Mouse (Mus musculus): ENCODE measurements at regions not wholly inside any gene's neighbourhood (a gene's known extent, or its start where the extent isn't known, plus 50 kb on each side); places are given as distances from the start of the nearest gene placed in this dataset.
A peak's percentile ranks its signal among the peaks of the same experiment; 100 is the strongest.
"Not testable (repeated sequence)": the region's sequence is repeated elsewhere in the genome, so short reads cannot be mapped to it uniquely, and the experiment has no call there.

- ATAC-seq; H3K9ac ChIP-seq; H3K4me3 ChIP-seq (replicated peaks); H3K36me3 ChIP-seq; H3K27me3 ChIP-seq (replicated peaks); H3K4me2 ChIP-seq (replicated peaks); H3K4me1 ChIP-seq (replicated peaks); H3K27ac ChIP-seq; H3K9me3 ChIP-seq: not testable (repeated sequence)
- 23% methylated on average over 2 of the region's 2 CpGs for WGBS
These were observed 78.5 kb downstream of the 1700010I14Rik start for GRCm38 (mm10) chr17:9066633-9067032.

- H3K27me3 ChIP-seq (replicated peaks) = no peaks in the 10 kb centered on the region
- H3K4me2 ChIP-seq (replicated peaks) = no peak overlapping the region
- no peaks in the 10 kb centered on the region for H3K36me3 ChIP-seq
- no peak overlapping the region for H3K27ac ChIP-seq
- no peaks in the 10 kb centered on the region for H3K4me1 ChIP-seq (replicated peaks)
- 74% methylated on average over 5 of the region's 5 CpGs for WGBS
- H3K9ac ChIP-seq = no peak overlapping the region
- no peaks in the 10 kb centered on the region for H3K9me3 ChIP-seq
- no peak overlapping the region for H3K4me3 ChIP-seq (replicated peaks)
- no peak for ATAC-seq
These were observed 80.9 kb downstream of the 1700010I14Rik start for GRCm38 (mm10) chr17:9068859-9069602.

- WGBS = 91% methylated on average over 5 of the region's 5 CpGs
- no peaks in the 10 kb centered on the region for H3K4me1 ChIP-seq (replicated peaks)
- no peaks in the 10 kb centered on the region for H3K27me3 ChIP-seq (replicated peaks)
- no peaks in the 10 kb centered on the region for H3K36me3 ChIP-seq
- no peak for ATAC-seq
- no peak overlapping the region for H3K9ac ChIP-seq
- H3K9me3 ChIP-seq = no peaks in the 10 kb centered on the region; the same call in 1 of the 2 replicates
- H3K27ac ChIP-seq = no peak overlapping the region
- no peak overlapping the region for H3K4me2 ChIP-seq (replicated peaks)
- no peak overlapping the region for H3K4me3 ChIP-seq (replicated peaks)
These were observed 95.5 kb downstream of the 1700010I14Rik start for GRCm38 (mm10) chr17:9083629-9084028.

- no peaks in the 10 kb centered on the region for H3K36me3 ChIP-seq
- H3K9ac ChIP-seq = no peak overlapping the region
- WGBS = 60% methylated on average over 8 of the region's 8 CpGs
- no peak overlapping the region for H3K27ac ChIP-seq
- no peaks in the 10 kb centered on the region for H3K9me3 ChIP-seq
- no peak overlapping the region for H3K4me2 ChIP-seq (replicated peaks)
- ATAC-seq = no peak
- no peaks in the 10 kb centered on the region for H3K4me1 ChIP-seq (replicated peaks)
- no peak overlapping the region for H3K4me3 ChIP-seq (replicated peaks)
- H3K27me3 ChIP-seq (replicated peaks) = no peaks in the 10 kb centered on the region
These were observed 139.7 kb downstream of the 1700010I14Rik start for GRCm38 (mm10) chr17:9127866-9128265.

- no peaks in the 10 kb centered on the region for H3K27me3 ChIP-seq (replicated peaks)
- H3K4me1 ChIP-seq (replicated peaks) = no peaks in the 10 kb centered on the region
- no peak for ATAC-seq
- H3K27ac ChIP-seq = no peak overlapping the region
- H3K4me3 ChIP-seq (replicated peaks) = no peak overlapping the region
- no peaks in the 10 kb centered on the region for H3K9me3 ChIP-seq
- H3K4me2 ChIP-seq (replicated peaks) = no peak overlapping the region
- WGBS = 58% methylated on average over 6 of the region's 6 CpGs
- no peaks in the 10 kb centered on the region for H3K36me3 ChIP-seq
- no peak overlapping the region for H3K9ac ChIP-seq
These were observed 157.6 kb downstream of the 1700010I14Rik start for GRCm38 (mm10) chr17:9145605-9146223.

- Histone ChIP-seq H3K9ac (no peak overlapping the region), H3K4me1 (replicated peaks) (no peaks in the 10 kb centered on the region), H3K9me3 (no peaks in the 10 kb centered on the region), H3K4me3 (replicated peaks) (no peak overlapping the region), H3K36me3 (no peaks in the 10 kb centered on the region), H3K4me2 (replicated peaks) (no peak overlapping the region), H3K27me3 (replicated peaks) (no peaks in the 10 kb centered on the region), H3K27ac (no peak overlapping the region)
- ATAC-seq = no peak
- WGBS = 97% methylated on average over 1 of the region's 1 CpGs
These were observed 162.5 kb downstream of the 1700010I14Rik start for GRCm38 (mm10) chr17:9150654-9151053.

GRCm38 (mm10) chr17:9162148-9162547 lies 174.0 kb downstream of the 1700010I14Rik start:
- Histone ChIP-seq H3K9me3 (no peaks in the 10 kb centered on the region), H3K4me1 (replicated peaks) (peaks cover 2% of the 10 kb centered on the region; the same call in 1 of the 2 replicates), H3K9ac (no peak overlapping the region), H3K4me3 (replicated peaks) (no peak overlapping the region), H3K27me3 (replicated peaks) (0 out of 2 replicates have a peak, but pooled peaks cover 2% of the 10 kb centered on the region), H3K27ac (no peak overlapping the region), H3K4me2 (replicated peaks) (no peak overlapping the region), H3K36me3 (no peaks in the 10 kb centered on the region)
- 67% methylated on average over 6 of the region's 6 CpGs for WGBS
- no peak for ATAC-seq

- Histone ChIP-seq H3K4me1 (replicated peaks) (peaks cover 6% of the 10 kb centered on the region; the same call in 1 of the 2 replicates), H3K36me3 (no peaks in the 10 kb centered on the region), H3K9me3 (no peaks in the 10 kb centered on the region), H3K4me2 (replicated peaks) (no peak overlapping the region), H3K27ac (no peak overlapping the region), H3K27me3 (replicated peaks) (0 out of 2 replicates have a peak, but pooled peaks cover 3% of the 10 kb centered on the region), H3K4me3 (replicated peaks) (no peak overlapping the region), H3K9ac (no peak overlapping the region)
- no peak for ATAC-seq
- WGBS = 83% methylated on average over 5 of the region's 5 CpGs
These were observed 174.5 kb downstream of the 1700010I14Rik start for GRCm38 (mm10) chr17:9162676-9163075.

GRCm38 (mm10) chr17:9163285-9163684 lies 175.2 kb downstream of the 1700010I14Rik start:
- Histone ChIP-seq H3K4me1 (replicated peaks) (peaks cover 7% of the 10 kb centered on the region; the same call in 1 of the 2 replicates), H3K9ac (no peak overlapping the region)

GRCm38 (mm10) chr17:9164501-9164900 lies 176.4 kb downstream of the 1700010I14Rik start:
- H3K4me1 ChIP-seq (replicated peaks) = peaks cover 7% of the 10 kb centered on the region; the same call in 1 of the 2 replicates
- H3K36me3 ChIP-seq = no peaks in the 10 kb centered on the region
- H3K4me2 ChIP-seq (replicated peaks) = no peak overlapping the region
- H3K27me3 ChIP-seq (replicated peaks) = 0 out of 2 replicates have a peak, but pooled peaks cover 3% of the 10 kb centered on the region
- H3K9ac ChIP-seq = no peak overlapping the region
- no peak overlapping the region for H3K4me3 ChIP-seq (replicated peaks)
- H3K27ac ChIP-seq = no peak overlapping the region
- no peak for ATAC-seq
- H3K9me3 ChIP-seq = no peaks in the 10 kb centered on the region
- 77% methylated on average over 5 of the region's 5 CpGs for WGBS

More at GRCm38 (mm10) chr17:9163285-9163684, 175.2 kb downstream of the 1700010I14Rik start:
- no peak for ATAC-seq
- H3K9me3 ChIP-seq = no peaks in the 10 kb centered on the region
- H3K4me3 ChIP-seq (replicated peaks) = no peak overlapping the region
- H3K4me2 ChIP-seq (replicated peaks) = no peak overlapping the region
- no peak overlapping the region for H3K27ac ChIP-seq
- WGBS = 92% methylated on average over 3 of the region's 3 CpGs
- H3K27me3 ChIP-seq (replicated peaks) = 0 out of 2 replicates have a peak, but pooled peaks cover 3% of the 10 kb centered on the region
- no peaks in the 10 kb centered on the region for H3K36me3 ChIP-seq

GRCm38 (mm10) chr17:9167161-9167560 lies 179.0 kb downstream of the 1700010I14Rik start:
- Histone ChIP-seq H3K36me3 (no peaks in the 10 kb centered on the region), H3K4me3 (replicated peaks) (peak overlapping the region; percentile 31), H3K9ac (peak overlapping the region; percentile 9), H3K27ac (no peak overlapping the region), H3K27me3 (replicated peaks) (0 out of 2 replicates have a peak, but pooled peaks cover 3% of the 10 kb centered on the region), H3K4me1 (replicated peaks) (peaks cover 7% of the 10 kb centered on the region; the same call in 1 of the 2 replicates), H3K4me2 (replicated peaks) (peak overlapping the region; percentile 79), H3K9me3 (no peaks in the 10 kb centered on the region)
- under 1% methylated on average over 10 of the region's 10 CpGs for WGBS
- peak; percentile 58 for ATAC-seq

- peak overlapping the region; percentile 79 for H3K4me2 ChIP-seq (replicated peaks)
- ATAC-seq = no peak
- H3K36me3 ChIP-seq = no peaks in the 10 kb centered on the region
- 1% methylated on average over 20 of the region's 20 CpGs for WGBS
- H3K27me3 ChIP-seq (replicated peaks) = 0 out of 2 replicates have a peak, but pooled peaks cover 3% of the 10 kb centered on the region
- no peaks in the 10 kb centered on the region for H3K9me3 ChIP-seq
- peak overlapping the region; percentile 31 for H3K4me3 ChIP-seq (replicated peaks)
- H3K9ac ChIP-seq = peak overlapping the region; percentile 9
- no peak overlapping the region for H3K27ac ChIP-seq
- peaks cover 7% of the 10 kb centered on the region; the same call in 1 of the 2 replicates for H3K4me1 ChIP-seq (replicated peaks)
These were observed 179.6 kb downstream of the 1700010I14Rik start for GRCm38 (mm10) chr17:9167571-9168201.

Data from intestine, embryonic 15.5 days (tissue).